Mouse (Mus musculus): ENCODE results near the gene Bdkrb1.

DNA sequence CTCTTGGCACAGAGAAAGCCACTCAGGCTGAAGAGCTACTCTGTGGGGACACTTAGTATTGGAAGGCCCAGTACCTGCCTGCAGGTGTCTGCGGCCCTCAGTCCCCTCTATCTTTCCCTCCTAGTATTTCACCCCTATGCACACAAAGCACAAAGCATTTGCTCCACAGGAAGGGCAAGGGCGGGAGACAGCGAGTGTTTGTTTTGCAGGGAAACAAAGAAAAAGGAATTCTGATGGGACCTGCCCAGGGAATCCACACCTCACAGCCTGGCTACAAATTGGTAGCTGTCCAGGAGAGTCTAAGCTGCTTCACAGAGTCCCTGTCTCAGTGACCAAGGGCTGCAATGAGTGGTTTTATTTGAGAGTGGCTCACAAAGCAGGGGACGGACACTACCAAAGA lies 9.4 kb upstream of the Bdkrb1 start:
- TF ChIP-seq EP300 (IDR thresholded peaks at IDR 0.05; ENCODE audit: low read depth) = no peak
- no peak for TF ChIP-seq CTCF (IDR thresholded peaks at IDR 0.05; ENCODE audit: low read depth)
